Mouse (Mus musculus) CH12.LX (cell line): Measurements from ENCODE around the gene Ppil6. TPM values are rescaled to one million over a fixed set of nuclear protein-coding genes. Genes with fewer than 3 reads are reported as not detected.

Experiments
- DNase-seq: peaks from one replicate; pipeline ENCODE4 v3.0.0-alpha.2; 2013; ENCODE audit errors: extremely low read depth
- H3K27ac ChIP-seq: 2 replicates; pipeline ENCODE4 v1.5.1; 2012; ENCODE audit warnings: low read depth, mild to moderate bottlenecking, control low read depth, moderate library complexity; ENCODE audit not compliant: insufficient read depth
- H3K27me3 ChIP-seq: replicated peaks from 2 replicates; pipeline ENCODE3; 2012; ENCODE audit warnings: inconsistent platforms
- H3K36me3 ChIP-seq, 2 experiments: replicated peaks in 1 of 2; 2 replicates each; pipeline versions ENCODE3 to v1.6.1; 2012; ENCODE audit warnings: inconsistent platforms in 1 of 2, low read length in 1 of 2, mild to moderate bottlenecking in 1 of 2, mixed read lengths in 1 of 2, moderate library complexity in 1 of 2; ENCODE audit not compliant: control insufficient read depth in 1 of 2, insufficient read depth in 1 of 2
- H3K4me1 ChIP-seq, 2 experiments: 2 replicates each; pipeline ENCODE4 v1.6.1; 2012; ENCODE audit warnings: inconsistent platforms in 1 of 2, moderate library complexity in 1 of 2; ENCODE audit not compliant: insufficient read depth in 2 of 2, control insufficient read depth in 1 of 2
- H3K4me2 ChIP-seq: 2 replicates; pipeline ENCODE4 v1.6.1; 2012; ENCODE audit warnings: low read depth, mild to moderate bottlenecking, control low read depth; ENCODE audit not compliant: poor library complexity, insufficient read depth, severe bottlenecking
- H3K4me3 ChIP-seq, 3 experiments: fragments of 150-350 bp in 1 of 3; sonication (generic) in 1 of 3; replicated peaks in 1 of 3; 2 replicates each; pipeline versions ENCODE3 to v1.5.1; 2011 to 2012; ENCODE audit warnings: low read depth in 2 of 3, low read length in 2 of 3, mild to moderate bottlenecking in 2 of 3, moderate library complexity in 2 of 3, control low read depth in 1 of 3, improper control_type of control experiment in 1 of 3, inconsistent platforms in 1 of 3, mixed read lengths in 1 of 3; ENCODE audit not compliant: poor library complexity in 1 of 3
- H3K79me2 ChIP-seq: replicated peaks from 2 replicates; pipeline ENCODE4 v1.6.1; 2012; ENCODE audit warnings: mild to moderate bottlenecking, moderate library complexity; ENCODE audit not compliant: control insufficient read depth, poor library complexity, insufficient read depth, severe bottlenecking; ENCODE audit errors: extremely low read depth
- H3K9ac ChIP-seq: 2 replicates; pipeline ENCODE4 v1.6.1; 2012; ENCODE audit warnings: low read depth, mild to moderate bottlenecking, control low read depth, moderate library complexity; ENCODE audit not compliant: insufficient read depth
- H3K9me3 ChIP-seq: replicated peaks from 2 replicates; pipeline ENCODE3; 2012; ENCODE audit warnings: low read length, inconsistent platforms, mixed read lengths
- BHLHE40 ChIP-seq: IDR thresholded peaks from 2 replicates; pipeline ENCODE4 v1.6.1; 2011; ENCODE audit warnings: mild to moderate bottlenecking, low read depth, low read length, improper control_type of control experiment
- CHD1 ChIP-seq: IDR thresholded peaks from 2 replicates; pipeline ENCODE4 v1.6.1; 2012; ENCODE audit warnings: low read depth, low read length, improper control_type of control experiment, inconsistent platforms
- CHD2 ChIP-seq: IDR thresholded peaks from 2 replicates; pipeline ENCODE4 v1.6.1; 2011; ENCODE audit warnings: low read length, improper control_type of control experiment
- CTCF ChIP-seq, 2 experiments: IDR thresholded peaks in 1 of 2; conservative IDR thresholded peaks in 1 of 2; 2 replicates each; pipeline ENCODE4 v1.5.1; 2011 to 2012; ENCODE audit warnings: low read depth in 2 of 2, low read length in 2 of 2, improper control_type of control experiment in 1 of 2, inconsistent platforms in 1 of 2, mild to moderate bottlenecking in 1 of 2, moderate library complexity in 1 of 2
- E2F4 ChIP-seq: IDR thresholded peaks from 2 replicates; pipeline ENCODE4 v1.6.1; 2011; ENCODE audit warnings: low read depth, low read length, improper control_type of control experiment; ENCODE audit not compliant: insufficient replicate concordance
- ELF1 ChIP-seq: IDR thresholded peaks from 2 replicates; pipeline ENCODE4 v1.6.1; 2014; ENCODE audit warnings: low read depth, mild to moderate bottlenecking, inconsistent platforms, low read length, improper control_type of control experiment
- EP300 ChIP-seq: IDR thresholded peaks from 2 replicates; pipeline ENCODE4 v1.6.1; 2011; ENCODE audit warnings: low read length, improper control_type of control experiment
- ETS1 ChIP-seq: conservative IDR thresholded peaks from 2 replicates; pipeline ENCODE4 v1.6.1; 2012; ENCODE audit warnings: low read depth, mild to moderate bottlenecking, inconsistent platforms, low read length, improper control_type of control experiment, moderate library complexity
- GABPA ChIP-seq: IDR thresholded peaks from 2 replicates; pipeline ENCODE4 v1.6.1; 2012; ENCODE audit warnings: low read depth, low read length, improper control_type of control experiment, inconsistent platforms; ENCODE audit not compliant: insufficient replicate concordance
- HCFC1 ChIP-seq: IDR thresholded peaks from 2 replicates; pipeline ENCODE4 v1.6.1; 2012; ENCODE audit warnings: low read depth, mild to moderate bottlenecking, inconsistent platforms, low read length, improper control_type of control experiment
- JUN ChIP-seq: IDR thresholded peaks from 2 replicates; pipeline ENCODE4 v1.6.1; 2011; ENCODE audit warnings: low read depth, mild to moderate bottlenecking, low read length, improper control_type of control experiment, moderate library complexity; ENCODE audit not compliant: insufficient read depth
- KAT2A ChIP-seq: IDR thresholded peaks from 2 replicates; pipeline ENCODE4 v1.6.1; 2012; ENCODE audit warnings: low read length, improper control_type of control experiment, inconsistent platforms; ENCODE audit not compliant: insufficient replicate concordance
- MAFK ChIP-seq: IDR thresholded peaks from 2 replicates; pipeline ENCODE4 v1.6.1; 2011; ENCODE audit warnings: low read length, improper control_type of control experiment; ENCODE audit not compliant: insufficient replicate concordance
- MAZ ChIP-seq: IDR thresholded peaks from 2 replicates; pipeline ENCODE4 v1.6.1; 2012; ENCODE audit warnings: low read depth, mild to moderate bottlenecking, inconsistent platforms, low read length, improper control_type of control experiment, moderate library complexity
- MEF2A ChIP-seq: IDR thresholded peaks from 2 replicates; pipeline ENCODE4 v1.6.1; 2014; ENCODE audit warnings: low read depth, mild to moderate bottlenecking, inconsistent platforms, low read length, improper control_type of control experiment, borderline replicate concordance
- MXI1 ChIP-seq: IDR thresholded peaks from 2 replicates; pipeline ENCODE4 v1.6.1; 2011; ENCODE audit warnings: mild to moderate bottlenecking, low read depth, low read length, improper control_type of control experiment
- MYC ChIP-seq: IDR thresholded peaks from 2 replicates; pipeline ENCODE4 v1.6.1; 2011; ENCODE audit warnings: low read depth, mild to moderate bottlenecking, improper control_type of control experiment, low read length
- NELFE ChIP-seq: IDR thresholded peaks from 2 replicates; pipeline ENCODE4 v1.6.1; 2011; ENCODE audit warnings: low read depth, low read length, improper control_type of control experiment
- NRF1 ChIP-seq: IDR thresholded peaks from 2 replicates; pipeline ENCODE4 v1.6.1; 2014; ENCODE audit warnings: low read depth, mild to moderate bottlenecking, inconsistent platforms, low read length, improper control_type of control experiment, moderate library complexity
- POLR2A ChIP-seq: IDR thresholded peaks from 2 replicates; pipeline ENCODE4 v1.6.1; 2011; ENCODE audit warnings: low read depth, mild to moderate bottlenecking, improper control_type of control experiment, low read length
- RAD21 ChIP-seq: IDR thresholded peaks from 2 replicates; pipeline ENCODE4 v1.6.1; 2011; ENCODE audit warnings: low read depth, mild to moderate bottlenecking, low read length, improper control_type of control experiment, moderate library complexity
- RCOR1 ChIP-seq: conservative IDR thresholded peaks from 2 replicates; pipeline ENCODE4 v1.6.1; 2012; ENCODE audit warnings: low read depth, mild to moderate bottlenecking, inconsistent platforms, low read length, improper control_type of control experiment
- SIN3A ChIP-seq: IDR thresholded peaks from 2 replicates; pipeline ENCODE4 v1.6.1; 2012; ENCODE audit warnings: low read length, improper control_type of control experiment, inconsistent platforms
- SMC3 ChIP-seq: IDR thresholded peaks from 2 replicates; pipeline ENCODE4 v1.6.1; 2011; ENCODE audit warnings: low read depth, low read length, improper control_type of control experiment
- TBP ChIP-seq: conservative IDR thresholded peaks from 2 replicates; pipeline ENCODE4 v1.6.1; 2011; ENCODE audit warnings: low read depth, low read length, improper control_type of control experiment
- TCF12 ChIP-seq: IDR thresholded peaks from 2 replicates; pipeline ENCODE4 v1.6.1; 2014; ENCODE audit warnings: low read depth, mild to moderate bottlenecking, inconsistent platforms, low read length, improper control_type of control experiment
- UBTF ChIP-seq: IDR thresholded peaks from 2 replicates; pipeline ENCODE4 v1.6.1; 2012; ENCODE audit warnings: low read depth, mild to moderate bottlenecking, inconsistent platforms, low read length, improper control_type of control experiment, moderate library complexity
- USF1 ChIP-seq: IDR thresholded peaks from 2 replicates; pipeline ENCODE4 v1.6.1; 2014; ENCODE audit warnings: low read depth, mild to moderate bottlenecking, inconsistent platforms, low read length, improper control_type of control experiment
- USF2 ChIP-seq: conservative IDR thresholded peaks from 2 replicates; pipeline ENCODE4 v1.6.1; 2011; ENCODE audit warnings: low read depth, low read length, improper control_type of control experiment
- ZC3H11A ChIP-seq: IDR thresholded peaks from 2 replicates; pipeline ENCODE4 v1.6.1; 2012; ENCODE audit warnings: low read depth, mild to moderate bottlenecking, inconsistent platforms, low read length, improper control_type of control experiment
- ZKSCAN1 ChIP-seq: IDR thresholded peaks from 2 replicates; pipeline ENCODE4 v1.6.1; 2012; ENCODE audit warnings: low read depth, inconsistent platforms, low read length, improper control_type of control experiment, borderline replicate concordance
- ZMIZ1 ChIP-seq: IDR thresholded peaks from 2 replicates; pipeline ENCODE4 v1.6.1; 2012; ENCODE audit warnings: low read depth, mild to moderate bottlenecking, inconsistent platforms, low read length, improper control_type of control experiment
- ZNF384 ChIP-seq: IDR thresholded peaks from 2 replicates; pipeline ENCODE4 v1.6.1; 2012; ENCODE audit warnings: low read depth, low read length, improper control_type of control experiment, inconsistent platforms
- dilution Hi-C: fragments of 300-500 bp; cut with MboI; formaldehyde crosslinking; loops from 2 replicates; pipeline ENCODE4 v1.14.3; 2020; ENCODE audit warnings: low sequenced_read_pairs; ENCODE audit not compliant: extremely low pct_unique_long_range_greater_than_20kb, extremely low pct_ligation_motif_present
- in situ Hi-C: fragments of 300-500 bp; cut with MboI; formaldehyde crosslinking; loops from 3 replicates; pipeline ENCODE4 v1.14.3; 2019; ENCODE audit warnings: low sequenced_read_pairs, low pct_ligation_motif_present, low pct_unique_long_range_greater_than_20kb, mixed read lengths
- polyA plus RNA-seq: library from polyadenylated mRNA; unstranded; fragments of >175 nt; gene quantifications from 2 replicates; pipeline ENCODE4 v1.2.1, GENCODE M21; 2012; ENCODE audit warnings: low read depth; ENCODE audit not compliant: insufficient read length
- total RNA-seq, 2 experiments: library from RNA; depleted of rRNA; stranded (reverse); fragments of 300-350 nt in 1 of 2; fragments of >200 nt in 1 of 2; gene quantifications; 2 replicates each; pipeline ENCODE4 v1.2.3; 2012 to 2014

Gene Ppil6
- total and polyA plus RNA-seq, 3 experiments, result not detected

DNA sequence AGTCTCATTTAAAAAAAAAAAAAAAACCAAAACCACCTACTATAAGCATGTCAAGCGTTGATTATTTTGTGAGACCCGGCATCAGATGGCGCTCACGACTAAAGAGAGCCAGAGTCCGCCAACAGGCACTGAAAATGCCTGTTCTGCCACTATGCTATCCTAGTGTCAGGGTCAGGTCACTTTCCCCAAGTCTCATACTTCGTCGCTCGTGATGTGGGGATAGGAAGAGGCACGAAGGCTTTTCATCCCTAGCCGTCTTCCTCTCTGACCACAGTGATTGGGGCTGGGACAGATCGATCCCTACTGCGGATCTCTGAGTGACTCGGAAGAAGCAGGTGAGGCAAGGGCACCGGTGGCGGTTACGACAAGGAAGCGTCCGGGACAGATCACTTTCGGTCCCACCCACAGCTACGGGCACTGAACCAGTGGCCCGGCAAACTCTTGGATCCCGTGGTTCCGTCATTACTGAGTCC, 28.3 kb downstream of the Ppil6 start (continued):
- peak; percentile 99 for TF ChIP-seq RAD21
- TF ChIP-seq EP300, result peak; percentile 35; the same call in 1 of the 2 replicates
- TF ChIP-seq ZMIZ1, result no peak
- no peak for TF ChIP-seq UBTF
- TF ChIP-seq JUN, result 0 out of 2 replicates have a peak, but pooled peaks have one; percentile 7
- no peak for TF ChIP-seq NELFE
- TF ChIP-seq SIN3A, result peak; percentile 56; the same call in 1 of the 2 replicates
- TF ChIP-seq TCF12, result no peak
- TF ChIP-seq MEF2A, result no peak; the same call in 1 of the 2 replicates
- TF ChIP-seq TBP, result no peak
- no peak for TF ChIP-seq BHLHE40
- TF ChIP-seq MXI1, result no peak
- peak; percentile 27; the same call in 1 of the 2 replicates for TF ChIP-seq RCOR1
- peak; percentile 73 for TF ChIP-seq MYC
- no peak for TF ChIP-seq POLR2A
- TF ChIP-seq MAZ, result no peak
- TF ChIP-seq, all 38 proteins: peak for 19

DNA sequence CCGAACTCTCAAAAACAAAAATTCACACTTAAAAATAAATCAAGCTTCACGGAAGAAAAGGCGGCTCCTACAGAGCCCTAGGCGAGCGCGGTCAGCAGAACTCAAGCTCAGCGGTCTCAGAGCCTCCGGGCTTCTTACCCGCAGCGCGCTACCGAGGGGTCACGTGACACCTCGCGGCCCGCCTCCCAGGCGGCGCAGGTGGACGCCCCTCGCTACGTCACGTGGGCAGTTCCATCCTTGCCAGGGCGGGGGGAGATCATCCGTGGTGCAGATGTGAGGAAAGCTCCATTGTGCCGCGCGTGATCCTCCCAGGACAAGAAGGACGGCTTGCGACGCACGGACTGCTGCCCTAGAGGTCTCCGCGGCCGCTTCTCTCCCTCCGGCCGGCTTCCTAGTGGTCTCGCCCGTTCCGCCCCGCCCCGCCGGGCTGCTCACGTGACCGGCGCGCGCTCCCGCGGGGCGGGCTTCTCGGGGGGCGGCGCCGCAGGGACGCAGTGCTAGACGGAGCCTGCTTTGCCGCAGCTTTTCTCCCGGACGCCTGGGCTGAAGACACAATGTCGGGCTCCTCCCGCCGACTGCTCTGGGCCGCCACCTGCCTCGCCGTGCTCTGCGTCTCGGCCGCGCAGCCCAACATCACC, 28.9 kb downstream of the Ppil6 start, which contains the start of gene Cd164:
Cd164 (plus strand) TSS at position 434 of the 638 bp plus-strand sequence.
- H3K9me3 ChIP-seq, result no peaks in the 10 kb centered on the region
- in situ Hi-C loops (loop anchor here (5.0 to 25.0 kb wide), 3 partner anchors 163 to 443 kb away; partner anchors contain the start of genes Cep57l1 and Sesn1), dilution Hi-C loops (no loop called here)
- TF ChIP-seq HCFC1, result peak; percentile 22; the same call in 1 of the 2 replicates
- TF ChIP-seq SMC3, result peak; percentile 6; the same call in 1 of the 2 replicates
- TF ChIP-seq MAFK, result no peak; the same call in 1 of the 2 replicates
- TF ChIP-seq TCF12, result peak; percentile 94
- peak; percentile 89 for TF ChIP-seq USF1
- TF ChIP-seq USF2, result peak; percentile 97
- TF ChIP-seq CHD1, result peak; percentile 99
- TF ChIP-seq RAD21, result no peak
- no peak for TF ChIP-seq ZNF384
- no peak for TF ChIP-seq JUN
- peak; percentile 5; the same call in 1 of the 2 replicates for TF ChIP-seq RCOR1
- TF ChIP-seq ZC3H11A, result no peak
- 0 out of 2 replicates have a peak, but pooled peaks have one; percentile 11 for TF ChIP-seq ELF1
- TF ChIP-seq SIN3A, result 0 out of 2 replicates have a peak, but pooled peaks have one; percentile 9
- no peak for TF ChIP-seq UBTF
- TF ChIP-seq MXI1, result no peak
- TF ChIP-seq GABPA, result no peak
- peak; percentile 42; the same call in 1 of the 2 replicates for TF ChIP-seq MAZ
- no peak for TF ChIP-seq KAT2A
- peak; percentile 50 for TF ChIP-seq NRF1
- no peak for TF ChIP-seq ZKSCAN1
- peak; percentile 97 for TF ChIP-seq POLR2A
- TF ChIP-seq E2F4, result no peak
- TF ChIP-seq TBP, result peak; percentile 86
- TF ChIP-seq ETS1, result no peak
- no peak for TF ChIP-seq EP300
- no peak for TF ChIP-seq CHD2
- TF ChIP-seq CTCF (conservative IDR thresholded peaks at IDR 0.05 in 1 of 2, IDR thresholded peaks at IDR 0.05 in 1 of 2; ENCODE audit: low read depth in 2 of 2, low read length in 2 of 2), result no peak

More for the DNA sequence above, 28.9 kb downstream of the Ppil6 start, which contains the start of gene Cd164:
- peak; percentile 84 for DNase-seq
- Histone ChIP-seq H3K36me3 (peaks cover 6 to 16% of the 10 kb centered on the region in 2 experiments), H3K9ac (peak within 1 kb of the TSS; percentile 85), H3K27ac (peak within 1 kb of the TSS; percentile 88), H3K27me3 (no peaks in the 10 kb centered on the region), H3K4me1 (peaks cover 14 to 47% of the 10 kb centered on the region in 2 experiments), H3K4me3 (peak within 1 kb of the TSS; percentile 91 to 96 (median 94)), H3K79me2 (peaks cover 41% of the 10 kb centered on the region), H3K4me2 (peak within 1 kb of the TSS; percentile 68)
